Mouse (Mus musculus) left cerebral cortex, adult 8-10 months (tissue): ENCODE results near the gene Espn. TPM values are rescaled to one million over a fixed set of nuclear protein-coding genes. Genes with fewer than 3 reads are reported as not detected.

ENCODE experiments used
- DNase-seq, 2 experiments: peaks; one replicate each; pipeline ENCODE4 v3.0.0; 2022; ENCODE audit warnings: low spot score in 2 of 2
- total RNA-seq, 4 experiments: library from RNA; stranded (reverse); gene quantifications; 2 replicates each; pipeline ENCODE4 v1.2.4; 2022

Espn gene
- total RNA-seq, 4 experiments from 2014 or later = 2.1 to 3.2 (median 2.6) TPM

DNA sequence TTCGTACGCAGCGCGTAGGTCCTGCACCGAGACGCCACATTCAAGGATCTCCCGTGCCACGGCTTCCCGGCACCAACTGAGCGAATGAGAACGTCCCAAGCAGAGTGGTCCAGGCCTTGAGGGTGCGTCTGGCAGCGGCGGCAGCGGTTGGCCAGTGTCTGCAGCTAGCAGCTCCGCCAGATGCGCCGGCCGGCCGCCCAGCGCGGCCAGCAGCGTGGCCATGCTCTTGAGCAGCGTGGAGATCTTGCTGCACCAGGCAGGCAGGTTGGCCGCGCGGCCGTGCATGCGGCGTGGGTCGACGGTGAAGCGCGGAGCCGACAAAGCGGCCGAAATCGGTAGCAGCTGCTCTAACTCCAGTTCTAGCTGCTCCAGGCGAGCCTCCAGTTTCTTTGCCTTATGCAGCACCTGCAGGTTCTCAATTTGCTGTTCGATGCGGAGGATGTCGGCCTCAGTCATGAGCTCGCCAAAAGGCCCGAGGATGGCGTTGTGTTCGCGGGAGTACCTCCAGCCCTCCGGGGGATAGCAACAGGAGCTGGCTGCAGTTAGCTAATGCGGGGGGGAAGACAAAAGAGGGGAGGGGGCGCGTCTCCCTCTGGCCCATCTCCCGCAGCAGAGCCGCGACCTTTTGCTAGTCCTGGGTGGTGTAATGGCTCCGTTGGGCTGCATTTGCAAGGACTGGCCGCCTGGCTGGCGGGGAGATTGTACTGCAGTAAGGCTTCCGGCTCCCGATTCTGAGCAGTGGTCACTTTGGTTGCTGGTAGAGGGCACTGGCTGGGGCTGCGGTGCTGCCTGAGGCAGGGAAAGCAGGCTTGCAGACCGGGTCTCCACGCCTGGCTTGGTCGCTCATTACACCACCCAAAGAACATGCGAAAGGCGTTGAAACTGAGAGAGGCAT lies 25.9 kb downstream of the Espn start:
- DNase-seq = no peak

DNA sequence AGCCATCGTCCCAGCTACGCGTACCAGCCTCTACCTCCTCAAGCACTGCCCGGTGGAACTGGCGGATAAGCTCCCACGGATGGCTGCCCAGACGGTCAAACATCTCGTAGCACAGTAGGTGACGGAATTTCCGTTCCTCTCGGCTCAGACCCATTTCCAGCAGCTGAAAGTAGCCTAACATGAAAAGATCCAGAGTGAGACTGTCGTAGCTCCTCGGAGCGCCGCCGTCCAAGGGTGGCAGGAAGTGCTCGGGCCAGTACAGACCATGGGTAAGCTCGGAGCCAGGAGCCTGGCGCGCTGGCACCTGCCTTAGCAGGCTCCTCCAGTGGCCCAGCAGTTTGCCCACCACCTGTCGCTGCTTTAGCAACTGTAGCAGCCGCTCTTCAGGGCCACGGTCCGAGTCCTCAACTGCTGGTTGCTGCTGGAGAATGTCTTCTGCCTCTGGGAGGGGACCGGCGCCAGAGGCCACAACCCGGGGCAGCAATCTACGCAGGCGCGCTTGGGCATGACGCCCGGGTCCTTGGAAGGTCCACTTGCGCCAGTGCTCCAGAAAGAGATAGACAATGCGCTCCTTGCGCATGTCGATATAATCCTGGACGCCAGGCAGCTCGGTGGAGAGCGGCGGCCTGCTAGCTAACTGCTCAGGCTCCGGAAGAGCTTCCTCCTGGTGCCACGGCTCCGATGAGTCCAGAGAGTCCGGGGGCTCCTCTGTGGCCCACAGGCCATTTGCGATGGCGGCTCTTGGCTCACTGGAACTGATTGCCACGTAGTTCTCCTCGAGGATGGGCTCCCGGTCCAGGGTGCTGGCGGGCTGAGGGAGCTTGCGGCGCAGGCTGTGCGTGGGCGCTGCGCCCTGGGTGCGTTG lies 26.8 kb downstream of the Espn start:
- peak in 1 of 2 experiments; percentile 30 for DNase-seq

DNA sequence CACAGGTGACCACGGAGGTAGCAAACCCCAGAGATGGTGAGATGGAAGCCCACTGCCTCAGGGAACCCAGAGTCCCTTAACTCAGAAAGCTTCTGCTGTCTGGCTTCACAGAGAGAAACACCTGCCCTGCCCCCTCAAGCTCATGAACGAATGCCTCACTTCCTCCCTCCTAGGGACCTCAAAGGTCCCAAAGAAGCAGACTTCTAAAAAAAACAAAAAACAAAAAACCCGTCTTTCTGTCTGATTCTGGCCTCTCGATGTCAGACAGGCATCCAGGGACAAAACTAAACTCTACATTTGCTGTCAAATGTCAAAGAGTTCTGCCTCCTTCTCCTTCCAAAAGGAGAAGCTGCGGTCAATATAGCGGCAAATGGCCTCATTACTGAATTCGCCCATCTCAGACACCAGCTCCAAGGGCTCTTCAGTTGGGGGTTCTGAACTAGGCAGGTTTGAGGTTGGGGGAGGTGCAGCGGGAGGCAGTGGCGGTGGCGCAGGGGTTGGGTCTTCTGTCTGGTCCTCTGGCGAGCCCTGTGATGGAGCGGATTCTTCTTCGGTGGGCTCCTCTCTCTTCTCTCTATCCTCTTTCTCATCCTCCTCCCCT lies 27.7 kb downstream of the Espn start:
- DNase-seq = no peak

DNA sequence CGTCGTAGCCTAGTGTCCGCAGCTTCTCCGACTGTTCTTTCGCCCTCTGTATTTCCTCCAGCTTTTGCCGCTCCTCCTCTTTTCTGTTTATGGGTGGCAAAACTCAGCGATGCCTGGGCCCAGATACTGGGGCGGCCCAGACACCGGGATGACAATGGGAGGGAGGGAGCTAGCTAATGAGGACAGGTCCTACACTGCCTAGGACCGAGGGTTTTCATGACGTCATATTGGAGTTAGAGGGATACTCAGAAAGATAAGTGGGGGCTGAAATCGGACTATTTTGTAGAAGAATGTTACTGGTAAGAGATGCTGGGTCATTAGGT lies 31.0 kb downstream of the Espn start:
- DNase-seq = no peak

DNA sequence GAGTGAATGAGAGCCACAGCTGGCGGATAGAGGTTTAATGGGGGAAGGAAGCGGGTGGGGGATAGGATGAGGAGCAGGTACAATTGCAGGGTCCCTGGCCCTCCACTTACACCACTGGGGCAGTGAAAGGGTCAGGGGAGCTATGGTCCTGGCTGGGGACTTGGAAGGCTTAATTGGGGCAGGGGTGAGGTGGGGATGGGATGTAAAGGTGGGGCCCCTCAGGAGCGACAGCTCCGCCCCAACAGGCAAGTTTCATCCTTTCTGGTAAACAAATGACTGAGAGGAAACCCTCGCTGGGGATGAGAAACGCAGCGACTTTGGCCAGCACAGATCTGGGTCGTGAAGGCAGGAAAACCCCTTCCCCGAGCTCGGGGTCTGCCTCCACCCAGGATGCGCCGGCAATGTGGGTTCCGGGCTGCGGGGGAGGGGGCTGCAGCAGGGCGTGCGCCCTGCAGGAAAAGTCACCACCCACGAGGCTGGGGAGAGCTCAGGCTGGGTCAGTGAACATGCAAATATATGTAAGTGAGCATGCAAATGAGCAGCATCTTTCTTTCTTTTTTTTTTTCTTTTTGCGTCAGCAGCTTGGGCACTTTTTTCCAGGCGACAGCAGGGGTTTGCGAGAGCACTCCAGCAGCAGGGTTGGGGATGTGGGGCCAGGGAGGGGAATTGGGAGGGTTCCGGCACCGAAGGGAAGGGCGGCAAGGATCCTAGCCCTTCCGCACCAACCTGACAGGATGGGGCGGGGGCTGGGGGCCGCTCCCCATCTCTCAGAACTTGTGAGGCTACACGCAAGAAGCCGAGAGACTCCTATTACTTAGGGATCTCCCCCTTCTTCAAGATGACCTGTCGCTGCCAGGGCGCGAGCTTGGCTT lies 31.6 kb downstream of the Espn start:
- DNase-seq = peak in 1 of 2 experiments; percentile 19

DNA sequence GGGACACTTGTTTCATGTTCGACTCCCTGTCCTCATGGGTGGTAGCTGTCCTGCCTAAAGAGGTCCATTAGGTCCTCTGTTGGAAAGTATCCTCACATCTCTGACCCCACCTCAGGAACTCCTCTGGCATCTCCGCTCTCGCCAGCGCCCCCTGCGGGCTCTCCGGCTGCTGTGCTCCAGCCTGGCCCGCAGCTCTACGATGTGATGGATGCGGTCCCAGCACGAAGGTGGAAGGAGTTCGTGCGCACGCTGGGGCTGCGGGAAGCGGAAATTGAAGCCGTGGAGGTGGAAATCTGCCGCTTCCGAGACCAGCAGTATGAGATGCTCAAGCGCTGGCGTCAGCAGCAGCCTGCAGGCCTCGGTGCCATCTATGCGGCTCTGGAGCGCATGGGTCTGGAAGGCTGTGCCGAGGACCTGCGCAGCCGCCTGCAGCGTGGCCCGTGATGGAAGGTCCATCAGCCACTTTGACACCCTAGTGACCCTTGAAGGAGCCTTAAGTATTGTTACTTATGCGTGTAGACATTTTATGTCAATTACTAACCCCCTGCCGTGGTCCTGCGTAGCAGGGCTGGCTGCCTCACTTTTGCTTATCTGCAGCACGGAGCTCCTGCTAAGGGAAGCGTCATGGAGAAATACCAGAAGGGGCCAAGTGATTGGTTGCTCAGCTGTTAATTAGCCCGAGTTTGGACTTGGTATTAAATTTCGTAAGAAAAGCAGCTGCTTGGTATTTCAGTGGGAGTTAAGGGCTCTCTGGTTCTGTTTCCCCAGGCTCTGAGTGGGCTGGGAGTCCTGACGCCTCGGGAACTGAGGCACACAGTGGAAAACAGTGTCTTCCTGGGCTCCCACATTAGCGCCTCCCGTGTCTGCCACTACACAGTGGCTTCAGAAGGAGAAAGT lies 32.5 kb downstream of the Espn start:
- no peak for DNase-seq

DNA sequence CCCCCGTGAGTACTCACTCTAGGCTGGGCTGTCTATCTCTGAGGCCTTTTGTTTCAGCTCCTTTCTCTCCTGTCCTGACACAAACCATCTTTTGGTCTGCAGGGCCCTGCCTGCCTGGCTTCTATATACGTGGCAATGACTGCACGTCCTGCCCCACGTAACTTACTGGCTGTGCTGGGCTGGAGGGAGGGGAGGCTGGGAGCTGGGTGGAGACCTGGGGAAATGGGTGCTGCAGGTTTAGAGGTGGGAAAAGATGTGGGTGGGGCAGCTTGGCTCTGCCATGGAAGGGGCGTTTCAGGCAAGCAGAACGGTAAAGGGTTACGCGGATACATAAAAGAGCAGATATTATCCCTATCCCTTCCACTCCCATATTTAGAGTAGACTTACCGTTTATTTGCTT lies 34.6 kb downstream of the Espn start:
- no peak for DNase-seq

DNA sequence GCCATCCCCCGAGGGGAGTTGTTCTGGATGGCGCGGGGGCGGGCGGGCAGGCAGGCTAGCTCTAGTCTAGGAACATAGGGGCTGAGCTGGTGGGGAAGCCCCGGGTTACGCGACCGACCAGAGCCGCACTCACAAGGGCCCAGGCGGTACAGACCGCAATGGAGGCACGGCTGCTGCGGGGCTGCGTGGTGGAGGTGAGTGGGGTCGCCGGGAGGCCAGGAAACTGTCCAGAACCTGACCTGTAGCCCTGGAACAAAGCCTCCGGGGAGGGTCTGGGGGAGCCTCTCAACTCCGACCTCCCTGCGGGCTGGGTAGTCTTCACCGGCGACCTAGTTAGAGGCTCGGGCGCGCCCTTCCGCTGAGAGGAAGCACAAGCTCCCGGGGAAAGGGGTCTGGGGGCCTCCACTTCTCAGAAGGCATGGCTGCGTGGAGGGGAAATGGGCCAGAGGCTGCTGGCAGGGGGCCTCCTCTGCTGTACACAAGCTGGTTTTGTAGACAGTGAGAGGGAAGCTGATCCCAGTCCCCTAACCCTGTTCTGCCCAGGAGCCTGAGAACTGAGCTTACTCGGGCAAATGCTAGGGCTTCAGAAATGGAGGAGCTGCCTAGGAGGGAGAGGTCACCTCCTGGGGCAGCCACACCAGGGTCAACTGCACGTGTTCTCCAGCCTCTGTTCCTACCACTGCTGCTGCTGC lies 36.1 kb downstream of the Espn start, which contains the start of gene Tnfrsf25:
Gene Tnfrsf25 (plus strand): TSS at position 14 of the 692 bp plus-strand sequence.
- DNase-seq = no peak

DNA sequence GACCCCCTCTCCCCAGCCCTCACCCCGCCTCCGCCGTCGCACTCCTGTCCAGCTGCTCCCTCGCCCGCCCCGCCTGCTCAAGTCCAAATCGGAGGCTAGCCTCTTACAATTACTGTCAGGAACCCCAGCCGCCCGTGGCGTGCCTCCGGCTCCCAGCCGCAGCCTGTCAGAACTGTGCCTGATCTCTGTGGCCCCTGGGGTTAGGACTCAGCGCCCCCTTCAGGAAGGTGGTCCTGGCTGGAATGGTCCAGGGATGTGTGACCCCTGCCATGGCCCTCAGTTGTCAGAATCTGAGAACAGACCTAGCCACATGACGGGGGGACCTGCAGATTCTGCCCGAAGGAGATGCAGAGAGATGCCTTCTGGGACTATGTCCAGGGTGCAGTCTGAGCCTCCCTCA lies 38.1 kb downstream of the Espn start:
- DNase-seq = no peak

DNA sequence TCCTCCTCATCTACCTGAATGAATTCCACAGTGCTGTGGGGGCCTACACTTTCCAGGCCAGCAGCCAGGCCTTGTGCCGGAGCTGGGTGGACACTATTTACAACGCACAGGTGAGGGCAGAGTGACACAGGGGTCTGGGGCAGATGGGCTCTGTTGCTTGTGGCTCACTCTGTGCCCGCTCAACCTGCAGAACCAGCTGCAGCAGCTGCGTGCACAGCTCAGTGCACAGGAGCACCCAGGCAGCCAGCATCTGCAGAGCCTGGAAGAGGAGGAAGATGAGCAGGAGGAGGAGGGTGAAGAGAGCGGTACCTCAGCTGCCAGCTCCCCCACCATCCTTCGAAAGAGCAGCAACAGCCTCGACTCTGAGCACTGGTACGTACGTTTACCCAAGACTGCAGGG lies 39.8 kb downstream of the Espn start:
- DNase-seq = no peak

DNA sequence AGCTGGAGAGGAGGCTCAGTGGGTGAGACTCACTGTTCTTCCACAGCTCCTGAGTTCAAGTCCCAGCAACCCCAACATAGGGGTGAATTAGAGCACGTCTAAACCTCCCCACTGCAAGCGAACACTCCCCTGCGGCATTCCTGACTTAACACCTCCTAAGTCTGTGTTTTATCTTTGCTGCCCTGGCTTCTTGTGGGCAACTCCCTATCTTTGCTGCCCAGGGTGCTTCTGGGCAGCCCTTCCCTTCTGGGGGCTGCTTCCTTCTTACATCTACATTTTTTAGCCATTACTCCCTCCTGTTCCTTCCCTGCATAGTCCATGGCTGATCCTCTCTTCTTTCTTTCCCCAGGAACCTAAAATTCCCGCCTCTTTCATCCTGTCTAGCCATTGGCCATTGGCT lies 41.5 kb downstream of the Espn start:
- DNase-seq = no peak

DNA sequence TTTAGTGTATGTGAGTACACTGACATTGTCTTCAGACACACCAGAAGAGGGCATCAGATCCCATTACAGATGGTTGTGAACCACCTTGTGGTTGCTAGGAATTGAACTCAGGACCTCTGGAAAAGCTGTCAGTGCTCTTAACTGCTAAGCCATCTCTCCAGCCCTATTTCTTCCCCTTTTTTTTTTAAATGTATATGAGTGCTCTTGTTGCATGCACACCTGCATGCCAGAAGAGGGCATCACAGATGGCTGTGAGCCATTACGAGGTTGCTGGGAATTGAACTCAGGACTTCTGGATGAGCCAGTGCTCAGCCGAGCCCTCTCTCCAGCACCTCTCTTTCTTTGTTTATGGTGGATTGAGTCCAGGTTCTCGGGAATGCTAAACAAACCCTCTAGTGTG lies 42.7 kb downstream of the Espn start:
- DNase-seq = no peak

DNA sequence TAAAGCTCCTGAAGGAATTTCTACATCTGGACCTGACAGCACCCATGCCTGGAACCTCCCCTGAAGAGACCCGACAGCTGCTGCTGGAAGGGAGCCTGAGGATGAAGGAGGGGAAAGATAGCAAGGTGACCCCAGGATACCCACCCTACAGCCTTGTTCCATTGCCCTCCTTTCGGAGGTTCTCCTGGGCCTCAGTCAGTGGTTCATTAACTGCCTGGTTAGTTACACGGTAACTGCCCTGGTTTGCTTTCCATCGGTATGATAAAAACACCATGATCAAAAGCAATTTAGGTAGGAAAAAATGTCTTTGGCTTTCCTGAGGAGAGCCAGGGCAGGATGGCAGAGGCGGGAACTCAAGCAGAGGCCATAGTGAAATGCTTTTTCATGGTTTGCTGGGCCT lies 43.5 kb downstream of the Espn start:
- DNase-seq = no peak

DNA sequence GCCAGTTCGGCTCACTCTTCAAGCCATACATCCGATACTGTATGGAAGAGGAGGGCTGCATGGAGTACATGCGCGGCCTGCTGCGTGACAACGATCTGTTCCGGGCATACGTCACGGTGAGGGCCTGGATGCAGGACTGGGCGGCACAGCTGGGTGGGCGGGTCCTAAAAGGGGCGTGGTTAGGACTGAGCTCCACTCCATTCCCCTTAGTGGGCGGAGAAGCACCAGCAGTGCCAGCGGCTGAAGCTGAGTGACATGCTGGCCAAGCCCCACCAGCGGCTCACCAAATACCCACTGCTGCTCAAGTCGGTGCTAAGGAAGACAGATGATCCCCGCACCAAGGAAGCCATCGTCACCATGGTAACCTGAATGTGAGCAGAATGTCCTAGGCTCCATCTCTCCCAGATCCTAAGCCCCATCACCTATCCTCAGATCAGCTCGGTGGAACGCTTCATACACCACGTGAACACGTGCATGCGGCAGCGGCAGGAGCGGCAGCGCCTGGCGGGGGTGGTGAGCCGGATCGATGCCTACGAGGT lies 44.1 kb downstream of the Espn start:
- DNase-seq = peak in 1 of 2 experiments; percentile 80

DNA sequence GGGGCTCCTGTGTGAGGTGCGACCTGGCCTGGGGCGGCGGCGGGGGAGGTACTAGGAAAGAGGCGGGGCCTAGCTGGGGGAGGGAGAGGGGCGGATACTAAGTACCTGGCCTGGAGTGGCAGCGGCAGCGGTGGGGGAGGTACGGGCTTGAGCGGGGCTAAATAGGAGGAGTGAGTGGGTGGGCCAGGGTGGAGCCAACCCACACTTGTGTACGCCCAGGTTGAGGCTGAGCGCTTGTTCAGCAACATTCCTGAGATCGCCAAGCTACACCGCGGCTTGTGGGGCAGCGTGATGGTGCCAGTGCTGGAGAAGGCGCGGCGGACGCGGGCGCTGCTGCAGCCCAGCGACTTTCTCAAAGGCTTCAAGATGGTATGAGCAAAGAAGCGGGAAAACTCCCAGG lies 44.7 kb downstream of the Espn start:
- no peak for DNase-seq

DNA sequence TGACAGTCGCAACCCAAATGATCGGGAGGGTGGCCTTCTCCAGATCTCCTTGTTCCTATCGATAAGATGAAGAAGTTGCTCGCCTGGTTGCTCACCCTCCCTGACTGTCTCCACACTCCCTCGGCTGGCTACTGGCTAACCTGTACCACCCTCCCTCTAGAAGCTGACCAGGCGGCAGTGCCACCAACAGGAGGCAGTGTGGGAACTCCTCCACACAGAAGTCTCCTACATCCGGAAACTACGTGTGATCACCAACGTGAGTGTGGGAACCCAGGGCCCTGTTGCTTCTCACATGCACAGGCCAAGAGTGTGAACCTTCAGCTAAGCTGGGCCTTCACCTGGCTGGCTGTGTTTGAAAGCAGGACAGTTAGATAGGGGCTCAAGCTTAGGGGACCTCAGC lies 45.4 kb downstream of the Espn start:
- DNase-seq = no peak

DNA sequence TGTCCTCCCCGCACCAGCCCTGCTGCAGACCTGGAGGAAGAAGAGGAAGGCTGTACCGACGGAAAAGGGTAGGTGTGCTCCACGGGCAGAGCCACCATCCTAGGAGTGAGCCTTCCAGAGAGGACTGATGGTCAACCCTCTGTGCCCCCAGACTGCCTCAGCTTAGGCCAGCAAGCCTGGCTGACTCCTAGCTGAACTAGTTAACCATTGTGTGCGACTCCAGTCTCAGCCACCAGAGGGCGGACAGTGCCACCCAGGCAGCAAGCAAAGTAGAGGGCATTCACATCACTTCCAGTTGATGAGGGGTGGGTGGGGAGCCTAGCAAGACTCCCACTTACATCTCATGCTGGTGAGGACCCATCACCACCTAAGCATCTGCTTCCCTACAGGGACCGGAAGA lies 49.1 kb downstream of the Espn start:
- peak in 1 of 2 experiments; percentile 80 for DNase-seq

DNA sequence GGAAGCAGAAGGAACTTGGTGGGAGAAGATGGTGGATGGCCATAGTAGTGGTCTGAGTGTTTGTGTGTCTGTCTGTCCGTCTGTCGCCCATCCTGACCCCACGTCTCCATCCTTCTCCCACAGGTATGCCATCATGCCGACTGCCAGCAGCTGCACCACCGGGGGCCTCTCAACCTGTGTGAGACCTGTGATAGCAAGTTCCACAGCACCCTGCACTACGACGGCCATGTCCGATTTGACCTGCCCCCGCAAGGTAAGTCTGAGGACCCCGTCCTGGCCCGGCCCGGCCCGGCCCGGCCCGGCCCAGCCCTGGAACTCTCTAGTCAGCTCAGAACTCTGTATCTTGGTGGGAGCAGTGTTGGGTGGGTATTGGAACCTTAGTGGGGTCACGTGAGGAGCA lies 50.2 kb downstream of the Espn start:
- no peak for DNase-seq

DNA sequence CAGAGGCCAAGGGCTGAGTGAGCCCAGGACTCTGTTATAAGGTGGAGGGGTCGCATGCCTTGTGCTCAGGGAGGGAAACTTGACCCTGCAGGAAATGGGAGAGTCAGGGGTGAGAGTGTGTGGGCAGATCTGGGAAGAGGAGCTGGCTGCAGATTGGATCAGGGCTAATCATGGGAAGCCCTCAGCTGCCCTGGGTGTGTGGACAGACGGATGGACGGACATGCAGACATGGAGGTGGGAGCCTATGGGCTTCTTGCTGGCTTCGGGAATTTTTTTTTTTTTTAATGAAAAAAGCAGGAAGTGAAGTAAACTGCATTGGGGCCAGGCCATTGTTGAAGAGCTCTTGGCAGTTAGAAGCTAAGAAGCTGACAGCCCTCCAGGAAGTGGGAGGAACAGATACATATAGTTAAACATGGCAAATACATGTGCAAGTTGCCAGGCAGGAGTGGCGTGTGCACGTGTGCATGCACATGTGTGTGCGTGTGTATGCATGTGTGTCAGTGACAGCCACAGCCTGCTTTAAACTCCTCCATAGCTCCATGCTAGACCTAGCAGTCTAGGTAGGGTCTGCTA lies 51.0 kb downstream of the Espn start:
- no peak for DNase-seq
